Mouse (Mus musculus) MEL (cell line): ENCODE data around the gene Grid1. TPM values are rescaled to one million over a fixed set of nuclear protein-coding genes. Genes with fewer than 3 reads are reported as not detected.

Source experiments
- DNase-seq: peaks from one replicate; pipeline ENCODE4 v3.0.0; 2011; ENCODE audit warnings: low read depth, low spot score
- H3K27ac ChIP-seq: 2 replicates; pipeline ENCODE4 v1.5.1; 2012; ENCODE audit warnings: low read depth, mild to moderate bottlenecking, control low read depth, low read length, moderate library complexity; ENCODE audit not compliant: control insufficient read depth
- H3K27me3 ChIP-seq, 2 experiments: fragments of 150-350 bp in 1 of 2; sonication (generic) in 1 of 2; 2 replicates each; pipeline ENCODE4 v1.6.1; 2012; ENCODE audit warnings: low read length in 2 of 2, mild to moderate bottlenecking in 2 of 2, improper control_type of control experiment in 1 of 2, moderate library complexity in 1 of 2; ENCODE audit not compliant: insufficient read depth in 2 of 2, control insufficient read depth in 1 of 2
- H3K36me3 ChIP-seq, 2 experiments: 2 replicates each; pipeline ENCODE4 v1.6.1; 2012 to 2014; ENCODE audit warnings: low read length in 2 of 2, improper control_type of control experiment in 1 of 2, inconsistent platforms in 1 of 2, mild to moderate bottlenecking in 1 of 2; ENCODE audit not compliant: insufficient read depth in 2 of 2, control insufficient read depth in 1 of 2
- H3K4me1 ChIP-seq, 2 experiments: fragments of 150-350 bp in 1 of 2; sonication (generic) in 1 of 2; 2 replicates each; pipeline ENCODE4 v1.6.1; 2012; ENCODE audit warnings: low read length in 2 of 2, improper control_type of control experiment in 1 of 2, mild to moderate bottlenecking in 1 of 2; ENCODE audit not compliant: insufficient read depth in 2 of 2, control insufficient read depth in 1 of 2
- H3K4me3 ChIP-seq, 2 experiments: fragments of 150-350 bp in 1 of 2; sonication (generic) in 1 of 2; 2 replicates each; pipeline ENCODE4 v1.5.1; 2012; ENCODE audit warnings: low read depth in 2 of 2, low read length in 2 of 2, mild to moderate bottlenecking in 2 of 2, moderate library complexity in 2 of 2, control low read depth in 1 of 2, improper control_type of control experiment in 1 of 2; ENCODE audit not compliant: control insufficient read depth in 1 of 2, insufficient read depth in 1 of 2
- H3K79me2 ChIP-seq: 2 replicates; pipeline ENCODE4 v1.6.1; 2012; ENCODE audit warnings: mild to moderate bottlenecking, low read length, moderate library complexity; ENCODE audit not compliant: control insufficient read depth, poor library complexity, insufficient read depth
- H3K9ac ChIP-seq: 2 replicates; pipeline ENCODE4 v1.6.1; 2012; ENCODE audit warnings: low read depth, mild to moderate bottlenecking, control low read depth, low read length, moderate library complexity; ENCODE audit not compliant: control insufficient read depth, poor library complexity, severe bottlenecking
- H3K9me3 ChIP-seq: fragments of 150-350 bp; sonication (generic); replicated peaks from 2 replicates; pipeline ENCODE4 v1.6.1; 2012; ENCODE audit warnings: mild to moderate bottlenecking, low read length, improper control_type of control experiment, moderate library complexity; ENCODE audit not compliant: insufficient read depth
- E2F4 ChIP-seq: IDR thresholded peaks from 2 replicates; pipeline ENCODE4 v1.6.1; 2011; ENCODE audit warnings: low read depth, low read length, improper control_type of control experiment, borderline replicate concordance
- EP300 ChIP-seq, 2 experiments: IDR thresholded peaks; 2 replicates each; pipeline ENCODE4 v1.6.1; 2011; ENCODE audit warnings: improper control_type of control experiment in 2 of 2, low read length in 2 of 2, low read depth in 1 of 2, mild to moderate bottlenecking in 1 of 2
- GABPA ChIP-seq: IDR thresholded peaks from 2 replicates; pipeline ENCODE4 v1.6.1; 2012; ENCODE audit warnings: low read depth, mild to moderate bottlenecking, inconsistent platforms, low read length, improper control_type of control experiment, moderate library complexity
- KAT2A ChIP-seq: conservative IDR thresholded peaks from 2 replicates; pipeline ENCODE4 v1.6.1; 2012; ENCODE audit warnings: low read depth, low read length, improper control_type of control experiment, inconsistent platforms
- MAX ChIP-seq: IDR thresholded peaks from 2 replicates; pipeline ENCODE4 v1.6.1; 2011; ENCODE audit warnings: low read length, improper control_type of control experiment
- MAZ ChIP-seq: IDR thresholded peaks from 2 replicates; pipeline ENCODE4 v1.6.1; 2012; ENCODE audit warnings: low read depth, mild to moderate bottlenecking, inconsistent platforms, low read length, improper control_type of control experiment
- MEF2A ChIP-seq: IDR thresholded peaks from 2 replicates; pipeline ENCODE4 v1.6.1; 2014; ENCODE audit warnings: low read depth, mild to moderate bottlenecking, inconsistent platforms, low read length, improper control_type of control experiment; ENCODE audit not compliant: poor library complexity, insufficient replicate concordance, severe bottlenecking; ENCODE audit errors: extremely low read depth
- MXI1 ChIP-seq: IDR thresholded peaks from 2 replicates; pipeline ENCODE4 v1.6.1; 2011; ENCODE audit warnings: mild to moderate bottlenecking, low read depth, low read length, improper control_type of control experiment
- MYB ChIP-seq: IDR thresholded peaks from 2 replicates; pipeline ENCODE4 v1.6.1; 2011; ENCODE audit warnings: mild to moderate bottlenecking, low read depth, low read length, improper control_type of control experiment
- MYC ChIP-seq: IDR thresholded peaks from 2 replicates; pipeline ENCODE4 v1.6.1; 2011; ENCODE audit warnings: low read depth, mild to moderate bottlenecking, low read length, improper control_type of control experiment, moderate library complexity
- NELFE ChIP-seq: IDR thresholded peaks from 2 replicates; pipeline ENCODE4 v1.6.1; 2011; ENCODE audit warnings: low read depth, low read length, improper control_type of control experiment
- NRF1 ChIP-seq: IDR thresholded peaks from 2 replicates; pipeline ENCODE4 v1.6.1; 2014; ENCODE audit warnings: low read depth, mild to moderate bottlenecking, inconsistent platforms, low read length, improper control_type of control experiment, moderate library complexity; ENCODE audit not compliant: poor library complexity, insufficient read depth, severe bottlenecking
- POLR2AphosphoS5 ChIP-seq: IDR thresholded peaks from 2 replicates; pipeline ENCODE4 v1.6.1; 2012; ENCODE audit warnings: low read depth, borderline replicate concordance, mild to moderate bottlenecking, inconsistent platforms, low read length, moderate library complexity, mixed read lengths
- SIN3A ChIP-seq: IDR thresholded peaks from 2 replicates; pipeline ENCODE4 v1.6.1; 2012; ENCODE audit warnings: low read length, improper control_type of control experiment, inconsistent platforms
- TAL1 ChIP-seq: IDR thresholded peaks from 2 replicates; pipeline ENCODE4 v1.6.1; 2012; ENCODE audit warnings: mild to moderate bottlenecking, inconsistent platforms, low read length, moderate library complexity, mixed read lengths
- TBP ChIP-seq: IDR thresholded peaks from 2 replicates; pipeline ENCODE4 v1.8.0; 2011; ENCODE audit warnings: low read depth, low read length, improper control_type of control experiment
- TCF12 ChIP-seq: IDR thresholded peaks from 2 replicates; pipeline ENCODE4 v1.6.1; 2014; ENCODE audit warnings: low read depth, mild to moderate bottlenecking, inconsistent platforms, low read length, improper control_type of control experiment, moderate library complexity
- USF1 ChIP-seq: IDR thresholded peaks from 2 replicates; pipeline ENCODE4 v1.6.1; 2014; ENCODE audit warnings: low read depth, mild to moderate bottlenecking, inconsistent platforms, low read length, improper control_type of control experiment, moderate library complexity
- USF2 ChIP-seq, 2 experiments: IDR thresholded peaks; 2 replicates each; pipeline ENCODE4 v1.6.1; 2011 to 2012; ENCODE audit warnings: improper control_type of control experiment in 2 of 2, low read length in 2 of 2, borderline replicate concordance in 1 of 2, inconsistent platforms in 1 of 2, low read depth in 1 of 2, mild to moderate bottlenecking in 1 of 2; ENCODE audit not compliant: insufficient read depth in 1 of 2
- ZNF384 ChIP-seq: IDR thresholded peaks from 2 replicates; pipeline ENCODE4 v1.6.1; 2012; ENCODE audit warnings: low read depth, mild to moderate bottlenecking, inconsistent platforms, low read length, improper control_type of control experiment
- polyA plus RNA-seq, 2 experiments: library from polyadenylated mRNA; stranded (reverse) in 1 of 2; unstranded in 1 of 2; fragments of >175 nt in 1 of 2; fragments of >200 nt in 1 of 2; gene quantifications; 2 replicates each; pipeline versions ENCODE4 v1.2.1 to v1.2.4; 2012; ENCODE audit warnings: low replicate concordance in 2 of 2, low read depth in 1 of 2; ENCODE audit not compliant: insufficient read length in 2 of 2, insufficient read depth in 1 of 2, missing spikeins in 1 of 2
- total RNA-seq: library from RNA; depleted of rRNA; stranded (reverse); fragments of 300-350 nt; gene quantifications from 2 replicates; pipeline ENCODE4 v1.2.3, GENCODE M21; 2012

The Grid1 gene
- total and polyA plus RNA-seq, 3 experiments = not detected

GRCm38 (mm10) chr14:35254477-35254876 lies 434.6 kb downstream of the Grid1 start:
- H3K9ac ChIP-seq = no peak overlapping the region
- H3K27me3 ChIP-seq = no peaks in the 10 kb centered on the region
- no peaks in the 10 kb centered on the region for H3K79me2 ChIP-seq
- no peaks in the 10 kb centered on the region for H3K4me1 ChIP-seq
- no peak overlapping the region for H3K27ac ChIP-seq
- H3K9me3 ChIP-seq = no peaks in the 10 kb centered on the region
- no peaks in the 10 kb centered on the region for H3K36me3 ChIP-seq
- TF ChIP-seq ZNF384 (no peak), TAL1 (no peak), POLR2AphosphoS5 (no peak), KAT2A (no peak), USF1 (no peak), MYC (no peak), MEF2A (no peak), E2F4 (no peak), MAZ (no peak), NELFE (no peak)
- TF ChIP-seq, all 39 proteins: peak for 0
- no peak for DNase-seq
- no peak overlapping the region for H3K4me3 ChIP-seq

- no peak overlapping the region for H3K27ac ChIP-seq
- no peaks in the 10 kb centered on the region; the same call in 1 of the 2 replicates for H3K9me3 ChIP-seq
These were observed 450.4 kb downstream of the Grid1 start for GRCm38 (mm10) chr14:35270260-35270659.

GRCm38 (mm10) chr14:35309201-35309600 lies 489.3 kb downstream of the Grid1 start:
- Histone ChIP-seq H3K27me3 (no peaks in the 10 kb centered on the region), H3K27ac (no peak overlapping the region), H3K4me1 (no peaks in the 10 kb centered on the region), H3K36me3 (no peaks in the 10 kb centered on the region), H3K79me2 (no peaks in the 10 kb centered on the region), H3K4me3 (no peak overlapping the region), H3K9ac (no peak overlapping the region), H3K9me3 (no peaks in the 10 kb centered on the region)
- TF ChIP-seq MAX (no peak), MEF2A (no peak), USF2 (IDR thresholded peaks at IDR 0.05; ENCODE audit: borderline replicate concordance in 1 of 2, insufficient read depth in 1 of 2, low read depth in 1 of 2, low read length in 2 of 2) (no peak), EP300 (IDR thresholded peaks at IDR 0.05; ENCODE audit: low read depth in 1 of 2, low read length in 2 of 2) (no peak), TBP (no peak), KAT2A (no peak), TCF12 (no peak), MYC (no peak), MYB (no peak), MAZ (no peak)
- no peak for DNase-seq

More at GRCm38 (mm10) chr14:35270260-35270659, 450.4 kb downstream of the Grid1 start:
- Histone ChIP-seq H3K79me2 (no peaks in the 10 kb centered on the region), H3K36me3 (no peaks in the 10 kb centered on the region), H3K27me3 (no peaks in the 10 kb centered on the region), H3K4me1 (no peaks in the 10 kb centered on the region), H3K9ac (no peak overlapping the region), H3K4me3 (no peak overlapping the region)
- TF ChIP-seq USF1 (no peak), ZNF384 (no peak), MAX (no peak), SIN3A (no peak), MXI1 (no peak), MYC (no peak), POLR2AphosphoS5 (no peak), NRF1 (no peak), GABPA (no peak)
- no peak for DNase-seq
